In the genomic region with DNA sequence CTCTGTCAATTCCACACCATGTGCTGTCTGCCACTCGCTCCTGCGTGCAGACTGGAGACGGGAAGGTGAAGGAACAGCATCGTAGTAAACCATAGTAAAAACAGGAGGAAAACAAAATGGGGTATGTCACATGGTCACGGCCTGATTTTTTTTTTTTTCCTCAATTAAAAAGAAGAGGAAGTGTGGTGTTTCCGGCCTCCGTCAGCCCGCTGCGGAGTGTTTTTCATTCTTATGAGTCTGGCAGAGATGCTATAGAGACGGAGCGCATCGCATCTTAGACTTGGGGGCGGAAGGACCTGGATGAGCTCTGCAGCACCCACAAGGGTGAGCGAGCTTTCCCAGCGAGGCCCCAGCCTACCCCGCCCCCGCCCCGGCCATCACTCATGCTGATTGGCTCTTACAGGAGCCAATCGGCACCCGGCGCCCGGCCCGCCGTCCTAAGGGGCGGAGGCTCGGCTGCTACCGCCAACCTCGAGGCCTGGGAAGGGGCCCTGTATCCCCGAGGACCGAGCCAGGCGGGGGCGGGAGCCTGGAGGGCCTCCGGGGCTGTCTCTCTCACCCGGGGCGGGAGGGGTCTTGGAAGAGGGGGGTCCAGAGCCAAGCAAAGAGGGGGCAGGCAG, we compare ENCODE assay signal across 8 mouse cellular contexts. TPM values are rescaled to one million over a fixed set of nuclear protein-coding genes. Genes with fewer than 3 reads are reported as not detected.
DNase-seq lines count a peak whose midpoint lies in the region; ATAC-seq lines count a peak whose summit lies in the region.

No protein-coding gene starts in this region.

- DNase-seq in CD4-positive, CD25-positive, alpha-beta regulatory T cell, adult 2 months (ENCODE audit: low read depth, low spot score) = peak; percentile 90
- peak; percentile 50 for DNase-seq in c-Kit-positive CD71-negative TER-119-negative erythroid progenitor cells, embryonic 14.5 days (ENCODE audit: low read depth)
- peak; percentile 89 for DNase-seq in forebrain, embryonic 10.5 days (ENCODE audit: extremely low spot score, low spot score)
- DNase-seq in kidney, postnatal 25 days = peak; percentile 86 to 95
- peak; percentile 95 for DNase-seq in neural tube, embryonic 11.5 days (ENCODE audit: low spot score)

- H3K4me2 ChIP-seq in heart, embryonic 15.5 days = peak overlapping the region; percentile 85
- H3K4me2 ChIP-seq in liver, embryonic 15.5 days = peak overlapping the region; percentile 92
- peak overlapping the region; percentile 91 for H3K4me2 ChIP-seq in neural tube, embryonic 11.5 days (ENCODE audit: low read depth)
- H3K4me2 ChIP-seq in stomach, embryonic 16.5 days (ENCODE audit: low read depth, low read length) = peak overlapping the region; percentile 81

- H3K4me3 ChIP-seq in forebrain, embryonic 10.5 days = peak overlapping the region; percentile 80
- peak overlapping the region; percentile 52 for H3K4me3 ChIP-seq in heart, embryonic 15.5 days
- H3K4me3 ChIP-seq in liver, embryonic 15.5 days (replicated peaks) = peak overlapping the region; percentile 63
- H3K4me3 ChIP-seq in neural tube, embryonic 11.5 days (ENCODE audit: low read depth, low read length) = peak overlapping the region; percentile 42
- peak overlapping the region; percentile 51 for H3K4me3 ChIP-seq in stomach, embryonic 16.5 days (replicated peaks; ENCODE audit: low read length)

- H3K9ac ChIP-seq in heart, embryonic 15.5 days = peak overlapping the region; percentile 70
- H3K9ac ChIP-seq in liver, embryonic 15.5 days = peak overlapping the region; percentile 68
- H3K9ac ChIP-seq in neural tube, embryonic 11.5 days (ENCODE audit: low read length) = peak overlapping the region; percentile 57
- peak overlapping the region; percentile 74 for H3K9ac ChIP-seq in stomach, embryonic 16.5 days (ENCODE audit: low read length)

- under 1% methylated on average over 35 of the region's 35 CpGs for WGBS in forebrain, embryonic 10.5 days
- WGBS in heart, embryonic 15.5 days = 1% methylated on average over 34 of the region's 35 CpGs
- WGBS in liver, embryonic 15.5 days (ENCODE audit: insufficient replicate concordance) = under 1% methylated on average over 35 of the region's 35 CpGs
- 2% methylated on average over 35 of the region's 35 CpGs for WGBS in neural tube, embryonic 11.5 days
- WGBS in stomach, embryonic 16.5 days = 1% methylated on average over 34 of the region's 35 CpGs

- peak; percentile 97 for ATAC-seq in heart, embryonic 15.5 days (replicated peaks; ENCODE audit: insufficient number of reproducible peaks, insufficient read depth, low FRiP score, low read depth)
- ATAC-seq in liver, embryonic 15.5 days (ENCODE audit: insufficient read depth) = peak; percentile 94
- ATAC-seq in neural tube, embryonic 11.5 days (ENCODE audit: insufficient read depth, low FRiP score, low TSS enrichment) = peak; percentile 97
- ATAC-seq in stomach, embryonic 16.5 days (ENCODE audit: insufficient read depth, low FRiP score) = peak; percentile 98

- H3K4me1 ChIP-seq in forebrain, embryonic 10.5 days = peaks cover 73% of the 10 kb centered on the region
- H3K4me1 ChIP-seq in heart, embryonic 15.5 days (replicated peaks) = peaks cover 37% of the 10 kb centered on the region
- peaks cover 26% of the 10 kb centered on the region for H3K4me1 ChIP-seq in liver, embryonic 15.5 days (replicated peaks)
- H3K4me1 ChIP-seq in neural tube, embryonic 11.5 days (ENCODE audit: control insufficient read depth, insufficient read depth, low read length) = peaks cover 26% of the 10 kb centered on the region
- H3K4me1 ChIP-seq in stomach, embryonic 16.5 days (ENCODE audit: control insufficient read depth, insufficient read depth, low read length) = peaks cover 30% of the 10 kb centered on the region

- peaks cover 13% of the 10 kb centered on the region for H3K27me3 ChIP-seq in forebrain, embryonic 10.5 days (ENCODE audit: poor library complexity, severe bottlenecking)
- no peaks in the 10 kb centered on the region for H3K27me3 ChIP-seq in heart, embryonic 15.5 days
- peaks cover 24% of the 10 kb centered on the region for H3K27me3 ChIP-seq in liver, embryonic 15.5 days
- no peaks in the 10 kb centered on the region for H3K27me3 ChIP-seq in neural tube, embryonic 11.5 days (ENCODE audit: control insufficient read depth, insufficient read depth, low read length)
- no peaks in the 10 kb centered on the region for H3K27me3 ChIP-seq in stomach, embryonic 16.5 days (ENCODE audit: control insufficient read depth, insufficient read depth, low read length)

- H3K9me3 ChIP-seq in forebrain, embryonic 10.5 days = peaks cover 11% of the 10 kb centered on the region
- no peaks in the 10 kb centered on the region for H3K9me3 ChIP-seq in heart, embryonic 15.5 days (replicated peaks)
- no peaks in the 10 kb centered on the region for H3K9me3 ChIP-seq in liver, embryonic 15.5 days (replicated peaks)
- no peaks in the 10 kb centered on the region for H3K9me3 ChIP-seq in neural tube, embryonic 11.5 days (ENCODE audit: control insufficient read depth, low read length)
- H3K9me3 ChIP-seq in stomach, embryonic 16.5 days (replicated peaks; ENCODE audit: control insufficient read depth, low read length) = no peaks in the 10 kb centered on the region

- H3K27ac ChIP-seq in forebrain, embryonic 10.5 days = peak overlapping the region; percentile 96
- H3K27ac ChIP-seq in heart, embryonic 15.5 days = peak overlapping the region; percentile 97
- peak overlapping the region; percentile 72 for H3K27ac ChIP-seq in liver, embryonic 15.5 days (replicated peaks)
- H3K27ac ChIP-seq in neural tube, embryonic 11.5 days (ENCODE audit: low read depth, low read length) = peak overlapping the region; percentile 86
- peak overlapping the region; percentile 91 for H3K27ac ChIP-seq in stomach, embryonic 16.5 days (ENCODE audit: low read length)

- H3K36me3 ChIP-seq in forebrain, embryonic 10.5 days (replicated peaks) = peaks cover 49% of the 10 kb centered on the region
- peaks cover 5% of the 10 kb centered on the region; the same call in 1 of the 2 replicates for H3K36me3 ChIP-seq in heart, embryonic 15.5 days
- H3K36me3 ChIP-seq in liver, embryonic 15.5 days (replicated peaks) = peaks cover 2% of the 10 kb centered on the region; the same call in 1 of the 2 replicates
- H3K36me3 ChIP-seq in neural tube, embryonic 11.5 days (ENCODE audit: control insufficient read depth, insufficient read depth, low read length) = peaks cover 3% of the 10 kb centered on the region
- 0 out of 2 replicates have a peak, but pooled peaks cover 3% of the 10 kb centered on the region for H3K36me3 ChIP-seq in stomach, embryonic 16.5 days (ENCODE audit: control insufficient read depth, insufficient read depth, low read length)

RNA-seq across cellular contexts. Expression of gene Irs1, which starts 8.1 kb away (rescaled TPM):
- polyA plus RNA-seq in forebrain, embryonic 10.5 days (2016; fragmentation: Nextera tagmentation; extraction: Ambion mirVana) = 11.3 and 11.8 TPM in 2 replicates
- polyA plus RNA-seq in heart, embryonic 15.5 days (2015; fragmentation: Nextera tagmentation; extraction: Ambion mirVana) = 9.1 and 9.3 TPM in 2 replicates
- polyA plus RNA-seq in liver, embryonic 15.5 days (2015; fragmentation: Nextera tagmentation; extraction: Ambion mirVana) = 1.1 and 1.2 TPM in 2 replicates
- 11.5 TPM in 2 replicates for polyA plus RNA-seq in neural tube, embryonic 11.5 days (2014; fragmentation: Nextera tagmentation; extraction: Ambion mirVana)
- 5.0 and 5.9 TPM in 2 replicates for polyA plus RNA-seq in stomach, embryonic 16.5 days (2015; fragmentation: Nextera tagmentation; extraction: Ambion mirVana)

RNA-seq across cellular contexts. Expression of gene Rhbdd1, which starts 33.1 kb away (rescaled TPM):
- polyA plus RNA-seq in forebrain, embryonic 10.5 days (2016; fragmentation: Nextera tagmentation; extraction: Ambion mirVana) = 10.2 and 10.6 TPM in 2 replicates
- polyA plus RNA-seq in heart, embryonic 15.5 days (2015; fragmentation: Nextera tagmentation; extraction: Ambion mirVana) = 7.6 and 9.7 TPM in 2 replicates
- 8.6 and 9.2 TPM in 2 replicates for polyA plus RNA-seq in liver, embryonic 15.5 days (2015; fragmentation: Nextera tagmentation; extraction: Ambion mirVana)
- 7.9 and 10.3 TPM in 2 replicates for polyA plus RNA-seq in neural tube, embryonic 11.5 days (2014; fragmentation: Nextera tagmentation; extraction: Ambion mirVana)
- polyA plus RNA-seq in stomach, embryonic 16.5 days (2015; fragmentation: Nextera tagmentation; extraction: Ambion mirVana) = 12.1 and 12.9 TPM in 2 replicates

RNA-seq across cellular contexts. Expression of gene Gm9747, which starts 50.2 kb away (rescaled TPM):
- 31.1 and 31.3 TPM in 2 replicates for polyA plus RNA-seq in forebrain, embryonic 10.5 days (2016; fragmentation: Nextera tagmentation; extraction: Ambion mirVana)
- polyA plus RNA-seq in heart, embryonic 15.5 days (2015; fragmentation: Nextera tagmentation; extraction: Ambion mirVana) = 27.1 and 29.3 TPM in 2 replicates
- 3.2 and 4.9 TPM in 2 replicates for polyA plus RNA-seq in liver, embryonic 15.5 days (2015; fragmentation: Nextera tagmentation; extraction: Ambion mirVana)
- polyA plus RNA-seq in neural tube, embryonic 11.5 days (2014; fragmentation: Nextera tagmentation; extraction: Ambion mirVana) = 32.4 and 36.1 TPM in 2 replicates
- polyA plus RNA-seq in stomach, embryonic 16.5 days (2015; fragmentation: Nextera tagmentation; extraction: Ambion mirVana) = 16.8 and 18.6 TPM in 2 replicates

Comparison
In these comparisons a context has a peak if more than half of its experiments do, and no peak if none do; other contexts are left out.
1. Peak in every context shown above with its lines: DNase-seq, ATAC-seq, H3K4me3 ChIP-seq and H3K27ac ChIP-seq.